Mouse (Mus musculus): ENCODE measurements around the gene Sorbs2. TPM values are rescaled to one million over a fixed set of nuclear protein-coding genes. Genes with fewer than 3 reads are reported as not detected.

Gene Sorbs2
- polyA plus RNA-seq, 1 experiment = 13.9 TPM

- H3K4me3 ChIP-seq (ENCODE audit: insufficient read depth, low read depth, low read length) = no peak overlapping the region
- no peaks in the 10 kb centered on the region for H3K4me1 ChIP-seq (ENCODE audit: control insufficient read depth, insufficient read depth, low read length)
- H3K36me3 ChIP-seq (ENCODE audit: control insufficient read depth, insufficient read depth, low read length) = no peaks in the 10 kb centered on the region
- no peak overlapping the region for H3K27ac ChIP-seq (ENCODE audit: insufficient read depth, low read depth, low read length)
- DNase-seq = peak; percentile 18
- whole genome bisulfite sequencing = 76% methylated on average over 1 of the region's 1 CpGs
- no peaks in the 10 kb centered on the region for H3K27me3 ChIP-seq (replicated peaks; ENCODE audit: control insufficient read depth, insufficient read depth, low read length)
- TF ChIP-seq CTCF (conservative IDR thresholded peaks at IDR 0.05; ENCODE audit: insufficient read depth, insufficient read length, low read depth, low read length) (no peak), POLR2A (IDR thresholded peaks at IDR 0.05; ENCODE audit: low read depth, low read length) (no peak)
These were observed 253.5 kb downstream of the Sorbs2 start for GRCm38 (mm10) chr8:45761053-45761452.

- Histone ChIP-seq H3K27ac (ENCODE audit: insufficient read depth, low read depth, low read length) (no peak overlapping the region), H3K36me3 (ENCODE audit: control insufficient read depth, insufficient read depth, low read length) (no peaks in the 10 kb centered on the region), H3K4me1 (ENCODE audit: control insufficient read depth, insufficient read depth, low read length) (no peaks in the 10 kb centered on the region), H3K4me3 (ENCODE audit: insufficient read depth, low read depth, low read length) (no peak overlapping the region), H3K27me3 (replicated peaks; ENCODE audit: control insufficient read depth, insufficient read depth, low read length) (no peaks in the 10 kb centered on the region)
- TF ChIP-seq CTCF (conservative IDR thresholded peaks at IDR 0.05; ENCODE audit: insufficient read depth, insufficient read length, low read depth, low read length) (no peak), POLR2A (IDR thresholded peaks at IDR 0.05; ENCODE audit: low read depth, low read length) (no peak)
- DNase-seq = no peak
- 89% methylated on average over 15 of the region's 15 CpGs for WGBS
These were observed 255.5 kb downstream of the Sorbs2 start for GRCm38 (mm10) chr8:45762982-45763689.

GRCm38 (mm10) chr8:45763690-45764342 is 256.2 kb downstream of the Sorbs2 start:
- TF ChIP-seq POLR2A (IDR thresholded peaks at IDR 0.05; ENCODE audit: low read depth, low read length) (no peak), CTCF (conservative IDR thresholded peaks at IDR 0.05; ENCODE audit: insufficient read depth, insufficient read length, low read depth, low read length) (no peak)
- WGBS = 64% methylated on average over 11 of the region's 11 CpGs
- no peaks in the 10 kb centered on the region for H3K36me3 ChIP-seq (ENCODE audit: control insufficient read depth, insufficient read depth, low read length)
- no peaks in the 10 kb centered on the region for H3K4me1 ChIP-seq (ENCODE audit: control insufficient read depth, insufficient read depth, low read length)
- no peak overlapping the region for H3K4me3 ChIP-seq (ENCODE audit: insufficient read depth, low read depth, low read length)
- H3K27ac ChIP-seq (ENCODE audit: insufficient read depth, low read depth, low read length) = no peak overlapping the region
- no peaks in the 10 kb centered on the region for H3K27me3 ChIP-seq (replicated peaks; ENCODE audit: control insufficient read depth, insufficient read depth, low read length)
- no peak for DNase-seq

- 84% methylated on average over 11 of the region's 11 CpGs for whole genome bisulfite sequencing
- no peak for TF ChIP-seq POLR2A (IDR thresholded peaks at IDR 0.05; ENCODE audit: low read depth, low read length)
- TF ChIP-seq CTCF (conservative IDR thresholded peaks at IDR 0.05; ENCODE audit: insufficient read depth, insufficient read length, low read depth, low read length) = no peak
These were observed 258.6 kb downstream of the Sorbs2 start for GRCm38 (mm10) chr8:45766138-45766537.

GRCm38 (mm10) chr8:45774841-45775240 is 267.3 kb downstream of the Sorbs2 start:
- TF ChIP-seq CTCF (conservative IDR thresholded peaks at IDR 0.05; ENCODE audit: insufficient read depth, insufficient read length, low read depth, low read length) = no peak
- no peak overlapping the region for H3K4me3 ChIP-seq (ENCODE audit: insufficient read depth, low read depth, low read length)
- no peak overlapping the region for H3K27ac ChIP-seq (ENCODE audit: insufficient read depth, low read depth, low read length)
- H3K27me3 ChIP-seq (replicated peaks; ENCODE audit: control insufficient read depth, insufficient read depth, low read length) = no peaks in the 10 kb centered on the region
- no peak for DNase-seq
- no peaks in the 10 kb centered on the region for H3K36me3 ChIP-seq (ENCODE audit: control insufficient read depth, insufficient read depth, low read length)
- no peaks in the 10 kb centered on the region for H3K4me1 ChIP-seq (ENCODE audit: control insufficient read depth, insufficient read depth, low read length)
- 88% methylated on average over 5 of the region's 5 CpGs for WGBS

More at GRCm38 (mm10) chr8:45766138-45766537, 258.6 kb downstream of the Sorbs2 start:
- DNase-seq = no peak
- H3K27me3 ChIP-seq (replicated peaks; ENCODE audit: control insufficient read depth, insufficient read depth, low read length) = no peaks in the 10 kb centered on the region
- H3K4me3 ChIP-seq (ENCODE audit: insufficient read depth, low read depth, low read length) = no peak overlapping the region
- no peaks in the 10 kb centered on the region for H3K36me3 ChIP-seq (ENCODE audit: control insufficient read depth, insufficient read depth, low read length)
- H3K4me1 ChIP-seq (ENCODE audit: control insufficient read depth, insufficient read depth, low read length) = no peaks in the 10 kb centered on the region
- no peak overlapping the region for H3K27ac ChIP-seq (ENCODE audit: insufficient read depth, low read depth, low read length)

GRCm38 (mm10) chr8:45775481-45775880 is 267.9 kb downstream of the Sorbs2 start:
- Histone ChIP-seq H3K36me3 (ENCODE audit: control insufficient read depth, insufficient read depth, low read length) (no peaks in the 10 kb centered on the region), H3K27me3 (replicated peaks; ENCODE audit: control insufficient read depth, insufficient read depth, low read length) (no peaks in the 10 kb centered on the region), H3K4me1 (ENCODE audit: control insufficient read depth, insufficient read depth, low read length) (no peaks in the 10 kb centered on the region), H3K4me3 (ENCODE audit: insufficient read depth, low read depth, low read length) (no peak overlapping the region), H3K27ac (ENCODE audit: insufficient read depth, low read depth, low read length) (no peak overlapping the region)
- TF ChIP-seq POLR2A (IDR thresholded peaks at IDR 0.05; ENCODE audit: low read depth, low read length) (no peak), CTCF (conservative IDR thresholded peaks at IDR 0.05; ENCODE audit: insufficient read depth, insufficient read length, low read depth, low read length) (no peak)
- DNase-seq = no peak
- WGBS = 92% methylated on average over 7 of the region's 7 CpGs

- DNase-seq = no peak
- Histone ChIP-seq H3K4me1 (ENCODE audit: control insufficient read depth, insufficient read depth, low read length) (no peaks in the 10 kb centered on the region), H3K27ac (ENCODE audit: insufficient read depth, low read depth, low read length) (no peak overlapping the region), H3K27me3 (replicated peaks; ENCODE audit: control insufficient read depth, insufficient read depth, low read length) (no peaks in the 10 kb centered on the region), H3K36me3 (ENCODE audit: control insufficient read depth, insufficient read depth, low read length) (no peaks in the 10 kb centered on the region), H3K4me3 (ENCODE audit: insufficient read depth, low read depth, low read length) (no peak overlapping the region)
- no peak for TF ChIP-seq CTCF (conservative IDR thresholded peaks at IDR 0.05; ENCODE audit: insufficient read depth, insufficient read length, low read depth, low read length)
- no peak for TF ChIP-seq POLR2A (IDR thresholded peaks at IDR 0.05; ENCODE audit: low read depth, low read length)
- 83% methylated on average over 9 of the region's 9 CpGs for WGBS
These were observed 268.8 kb downstream of the Sorbs2 start for GRCm38 (mm10) chr8:45776366-45776765.

All from kidney, adult 2 months (tissue).